Mouse (Mus musculus): Measurements from ENCODE around the gene Cdh23. TPM values are rescaled to one million over a fixed set of nuclear protein-coding genes. Genes with fewer than 3 reads are reported as not detected.

Gene Cdh23
- polyA plus RNA-seq, 1 experiment: 9.0 TPM

- TF ChIP-seq CTCF (IDR thresholded peaks at IDR 0.05; ENCODE audit: borderline replicate concordance, extremely low read depth, insufficient read depth, insufficient read length) (no peak), POLR2A (IDR thresholded peaks at IDR 0.05; ENCODE audit: borderline replicate concordance, extremely low read depth, insufficient read depth, insufficient read length, poor library complexity, severe bottlenecking) (no peak)
- no peak for DNase-seq (ENCODE audit: low read depth)
Observed at GRCm38 (mm10) chr10:60417041-60417440, 279.2 kb downstream of the Cdh23 start.

DNA sequence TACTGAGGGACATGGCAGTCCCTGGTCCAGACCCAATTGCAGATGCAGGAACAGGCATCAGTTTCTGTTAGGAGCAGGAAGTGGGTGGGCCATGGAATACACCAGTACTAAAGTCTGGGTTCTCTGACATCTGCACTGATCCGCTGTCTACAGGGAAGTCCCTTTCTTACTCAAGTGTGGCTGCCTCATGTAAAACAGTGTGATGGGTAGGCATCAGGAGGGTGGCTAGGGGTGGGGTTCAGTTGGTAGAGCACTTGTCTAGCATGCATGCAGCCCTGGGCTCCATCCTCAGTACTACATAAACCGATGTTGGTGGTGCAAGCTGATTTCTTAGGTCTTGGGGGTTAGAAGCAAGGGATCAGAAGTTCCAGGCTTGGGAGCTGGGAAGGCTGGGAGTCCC is 282.5 kb downstream of the Cdh23 start:
- DNase-seq (ENCODE audit: low read depth): no peak
- no peak for TF ChIP-seq POLR2A (IDR thresholded peaks at IDR 0.05; ENCODE audit: borderline replicate concordance, extremely low read depth, insufficient read depth, insufficient read length, poor library complexity, severe bottlenecking)
- no peak for TF ChIP-seq CTCF (IDR thresholded peaks at IDR 0.05; ENCODE audit: borderline replicate concordance, extremely low read depth, insufficient read depth, insufficient read length)

DNA sequence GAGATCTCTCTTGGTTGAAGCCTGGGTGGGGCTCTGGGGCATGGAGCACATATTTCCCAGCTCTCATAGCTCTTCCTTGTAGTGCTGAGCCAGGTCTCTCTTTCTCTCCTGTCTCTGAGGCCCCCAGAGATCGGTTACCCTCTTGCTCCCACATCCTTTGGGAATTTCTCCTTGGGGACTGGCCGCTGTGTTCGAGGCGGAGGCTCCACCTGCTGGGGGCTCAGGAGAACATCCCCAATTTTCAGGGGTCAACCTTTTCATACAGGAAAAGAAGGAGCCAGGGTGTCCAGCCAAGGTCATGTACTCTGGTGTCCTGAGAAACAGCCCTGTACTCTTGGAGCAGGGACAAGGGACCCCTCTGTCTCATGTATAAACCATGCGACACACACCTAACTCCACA is 284.5 kb downstream of the Cdh23 start:
- TF ChIP-seq CTCF (IDR thresholded peaks at IDR 0.05; ENCODE audit: borderline replicate concordance, extremely low read depth, insufficient read depth, insufficient read length): peak; percentile 59
- TF ChIP-seq POLR2A (IDR thresholded peaks at IDR 0.05; ENCODE audit: borderline replicate concordance, extremely low read depth, insufficient read depth, insufficient read length, poor library complexity, severe bottlenecking): no peak
- peak; percentile 35 for DNase-seq (ENCODE audit: low read depth)

GRCm38 (mm10) chr10:60407831-60408230 is 288.5 kb downstream of the Cdh23 start:
- DNase-seq (ENCODE audit: low read depth): peak; percentile 61
- peak; percentile 98 for TF ChIP-seq CTCF (IDR thresholded peaks at IDR 0.05; ENCODE audit: borderline replicate concordance, extremely low read depth, insufficient read depth, insufficient read length)
- TF ChIP-seq POLR2A (IDR thresholded peaks at IDR 0.05; ENCODE audit: borderline replicate concordance, extremely low read depth, insufficient read depth, insufficient read length, poor library complexity, severe bottlenecking): no peak

DNA sequence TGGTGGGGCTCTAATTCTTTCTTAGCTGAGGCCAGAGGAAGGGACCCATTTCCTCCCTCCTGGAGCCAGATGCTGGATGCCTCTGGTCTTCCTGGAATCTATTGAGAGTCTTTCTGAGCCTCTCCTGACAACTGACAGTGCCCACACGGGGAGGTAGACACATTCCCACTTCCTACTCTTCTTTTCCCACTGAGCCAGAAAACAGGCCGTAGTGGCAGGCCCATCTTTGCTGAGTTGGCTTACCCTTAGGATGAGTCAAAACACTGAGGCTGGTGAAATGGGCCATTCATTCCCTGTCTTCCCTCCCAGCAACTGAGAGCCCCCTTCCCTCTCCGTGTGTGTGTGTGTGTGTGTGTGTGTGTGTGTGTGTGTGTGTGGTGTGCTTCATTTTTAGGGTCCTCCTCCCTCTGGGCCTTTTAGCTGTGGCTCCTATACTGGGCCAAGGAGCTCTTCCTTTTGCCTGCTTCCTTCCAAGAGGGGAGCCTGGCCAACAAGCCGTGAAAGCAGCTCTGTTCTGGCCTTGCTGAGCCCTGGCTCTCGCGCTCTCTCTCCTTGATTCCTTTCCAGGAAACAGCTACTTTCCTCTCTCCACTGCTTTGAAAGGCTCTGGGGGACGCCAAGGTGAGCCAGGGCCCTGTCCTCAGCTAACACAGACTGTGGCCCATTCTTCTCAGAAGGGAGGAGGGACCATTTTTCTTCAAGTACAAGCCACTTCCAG is 290.7 kb downstream of the Cdh23 start:
- TF ChIP-seq POLR2A (IDR thresholded peaks at IDR 0.05; ENCODE audit: borderline replicate concordance, extremely low read depth, insufficient read depth, insufficient read length, poor library complexity, severe bottlenecking): no peak
- no peak for TF ChIP-seq CTCF (IDR thresholded peaks at IDR 0.05; ENCODE audit: borderline replicate concordance, extremely low read depth, insufficient read depth, insufficient read length)
- peak; percentile 61 for DNase-seq (ENCODE audit: low read depth)

DNA sequence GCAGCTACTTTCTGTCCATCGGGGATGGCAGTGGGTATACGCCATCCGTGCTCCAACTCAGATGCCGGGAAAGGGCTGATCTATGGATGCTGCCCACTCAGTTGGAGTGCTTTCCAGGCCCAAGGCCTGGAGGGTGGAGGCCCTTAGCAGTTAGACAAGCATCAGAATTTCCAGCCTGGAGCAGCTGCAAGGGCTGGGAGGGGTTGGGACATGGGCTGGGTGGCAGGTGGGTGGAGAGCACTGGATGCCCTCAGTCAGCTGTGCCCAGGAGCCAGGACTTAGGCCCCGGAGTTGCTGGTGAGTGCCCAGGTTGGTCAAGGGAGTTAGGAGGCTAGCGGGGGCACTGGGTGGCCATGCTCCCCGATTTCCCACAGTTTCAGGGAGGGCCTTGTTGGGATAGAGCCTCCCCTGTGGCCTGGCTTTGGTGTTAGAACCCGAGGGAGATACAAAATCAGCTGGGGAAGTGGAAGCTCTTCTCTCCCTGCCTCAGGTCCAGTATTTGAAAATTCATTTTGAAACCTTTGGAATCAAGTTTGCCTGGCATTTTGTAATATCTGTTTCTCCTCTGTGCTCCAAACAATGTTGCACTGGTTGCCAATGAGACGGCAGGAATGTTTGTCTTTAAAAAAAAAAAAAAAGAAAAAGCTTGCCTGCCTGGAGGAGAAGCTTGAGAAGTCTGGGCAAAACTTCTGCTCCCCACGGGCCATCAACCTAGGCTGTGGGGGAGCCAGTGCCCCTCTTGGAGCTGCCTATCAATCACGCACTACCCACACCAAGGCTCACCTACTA is 295.6 kb downstream of the Cdh23 start:
- TF ChIP-seq CTCF (IDR thresholded peaks at IDR 0.05; ENCODE audit: borderline replicate concordance, extremely low read depth, insufficient read depth, insufficient read length) (no peak), POLR2A (IDR thresholded peaks at IDR 0.05; ENCODE audit: borderline replicate concordance, extremely low read depth, insufficient read depth, insufficient read length, poor library complexity, severe bottlenecking) (no peak)
- DNase-seq (ENCODE audit: low read depth): no peak

DNA sequence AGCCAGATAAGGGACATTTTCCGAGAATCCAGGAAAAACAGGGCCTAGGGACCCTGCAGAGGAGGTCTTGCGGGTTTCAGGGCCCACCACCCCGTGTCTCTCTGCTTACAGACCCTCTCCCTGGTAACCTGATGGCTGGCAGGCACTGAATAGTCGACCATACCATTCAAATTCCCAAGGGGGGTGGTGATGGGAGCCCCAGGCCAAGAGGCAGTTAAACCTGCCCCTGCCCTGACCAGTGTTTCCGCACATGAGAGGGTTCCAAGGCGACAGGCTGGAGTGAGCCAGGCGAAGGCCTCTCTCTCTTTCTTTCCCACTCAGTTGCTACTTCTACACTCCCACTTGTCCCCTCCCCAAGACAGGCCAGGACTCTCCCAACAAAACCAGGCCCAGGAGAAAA is 296.8 kb downstream of the Cdh23 start, which contains the start of gene Gm17455:
TSS of gene Gm17455 (plus strand) at position 278 of the 400 bp plus-strand sequence.
- DNase-seq (ENCODE audit: low read depth): peak; percentile 59
- TF ChIP-seq POLR2A (IDR thresholded peaks at IDR 0.05; ENCODE audit: borderline replicate concordance, extremely low read depth, insufficient read depth, insufficient read length, poor library complexity, severe bottlenecking) (no peak), CTCF (IDR thresholded peaks at IDR 0.05; ENCODE audit: borderline replicate concordance, extremely low read depth, insufficient read depth, insufficient read length) (no peak)

DNA sequence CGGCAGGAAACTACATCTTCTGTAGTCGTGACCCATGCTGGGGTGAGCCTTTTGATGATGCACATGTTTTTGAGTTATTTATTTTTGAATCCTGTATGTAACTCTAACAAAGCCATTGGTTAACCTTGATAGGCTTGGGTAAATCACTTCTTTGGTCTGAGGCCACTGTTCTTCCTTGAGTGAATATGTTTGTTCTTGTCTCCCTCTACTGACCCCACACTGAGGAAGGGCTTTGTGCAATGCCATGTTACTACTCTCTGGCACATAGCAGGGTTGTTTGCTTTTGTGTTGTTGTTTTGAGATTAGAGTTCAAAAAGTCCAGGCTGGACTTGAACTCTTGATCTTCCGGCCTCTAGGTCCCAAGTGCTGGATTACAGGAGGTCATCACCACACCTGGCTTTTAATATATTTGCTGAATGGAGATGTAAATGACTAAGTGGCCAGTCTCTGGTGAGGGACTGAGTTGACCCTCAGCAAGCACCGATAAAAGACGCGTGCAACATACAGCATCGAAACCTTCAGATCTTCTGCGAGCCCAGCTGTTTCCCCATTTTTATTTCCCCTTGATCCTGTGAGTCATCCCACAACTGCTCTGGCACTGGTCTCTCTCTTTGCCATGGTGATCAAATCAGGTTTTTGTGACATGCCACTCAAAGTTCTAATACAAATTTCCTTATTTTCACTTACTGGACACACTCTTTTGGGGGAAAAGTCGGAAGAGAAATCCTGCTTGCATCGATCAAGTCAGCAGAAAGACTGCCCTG is 298.1 kb downstream of the Cdh23 start:
- TF ChIP-seq POLR2A (IDR thresholded peaks at IDR 0.05; ENCODE audit: borderline replicate concordance, extremely low read depth, insufficient read depth, insufficient read length, poor library complexity, severe bottlenecking) (no peak), CTCF (IDR thresholded peaks at IDR 0.05; ENCODE audit: borderline replicate concordance, extremely low read depth, insufficient read depth, insufficient read length) (no peak)
- DNase-seq (ENCODE audit: low read depth): no peak

GRCm38 (mm10) chr10:60395605-60396004 is 300.7 kb downstream of the Cdh23 start:
- TF ChIP-seq POLR2A (IDR thresholded peaks at IDR 0.05; ENCODE audit: borderline replicate concordance, extremely low read depth, insufficient read depth, insufficient read length, poor library complexity, severe bottlenecking) (no peak), CTCF (IDR thresholded peaks at IDR 0.05; ENCODE audit: borderline replicate concordance, extremely low read depth, insufficient read depth, insufficient read length) (no peak)
- DNase-seq (ENCODE audit: low read depth): no peak

- TF ChIP-seq CTCF (IDR thresholded peaks at IDR 0.05; ENCODE audit: borderline replicate concordance, extremely low read depth, insufficient read depth, insufficient read length) (no peak), POLR2A (IDR thresholded peaks at IDR 0.05; ENCODE audit: borderline replicate concordance, extremely low read depth, insufficient read depth, insufficient read length, poor library complexity, severe bottlenecking) (no peak)
- peak; percentile 53 for DNase-seq (ENCODE audit: low read depth)
Observed at GRCm38 (mm10) chr10:60394936-60395335, 301.4 kb downstream of the Cdh23 start.

- no peak for DNase-seq (ENCODE audit: low read depth)
- TF ChIP-seq CTCF (IDR thresholded peaks at IDR 0.05; ENCODE audit: borderline replicate concordance, extremely low read depth, insufficient read depth, insufficient read length) (no peak), POLR2A (IDR thresholded peaks at IDR 0.05; ENCODE audit: borderline replicate concordance, extremely low read depth, insufficient read depth, insufficient read length, poor library complexity, severe bottlenecking) (no peak)
Observed at GRCm38 (mm10) chr10:60391661-60392060, 304.6 kb downstream of the Cdh23 start.

Measured in brain, embryonic 14.5 days (tissue).